Mouse (Mus musculus) liver, adult 10 weeks (tissue): Measurements from ENCODE around the gene Sgcg. TPM values are rescaled to one million over a fixed set of nuclear protein-coding genes. Genes with fewer than 3 reads are reported as not detected.

ENCODE experiments used
- polyA plus RNA-seq: library from polyadenylated mRNA; stranded (reverse); fragments of 350-450 nt; fragmentation: Illumina TruSeq; extraction: RNeasy Lipid Tissue Mini Kit (QIAGEN cat#74804); gene quantifications from one replicate; pipeline ENCODE4 v1.2.3, GENCODE M21; 2014; ENCODE audit warnings: low read depth, low replicate concordance

The Sgcg gene
- polyA plus RNA-seq: not detected

DNA sequence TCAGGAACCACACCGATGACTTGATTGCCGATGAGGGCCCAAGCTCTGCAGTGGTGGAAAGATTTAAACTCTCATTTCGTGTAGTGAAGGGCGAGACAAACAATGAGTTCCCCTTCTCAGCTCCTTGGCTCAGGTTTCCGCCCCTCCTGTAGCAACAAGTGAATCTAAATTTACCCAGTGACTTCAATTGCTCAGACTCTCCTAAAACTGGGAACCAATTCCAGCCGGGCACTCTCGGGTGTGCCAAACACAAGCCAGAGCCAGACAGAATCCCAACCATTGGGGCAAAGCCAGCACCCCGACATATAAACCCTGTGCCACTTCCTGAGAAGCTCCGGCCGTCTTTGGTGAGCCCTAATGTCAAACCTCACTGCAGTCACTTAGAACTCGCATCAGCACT, at the start of gene Sgcg:
Sgcg (minus strand) TSS at position 139 of the 400 bp plus-strand sequence.

Other genes starting within 250 kb of the Sgcg start
- 3.4 TPM for gene Tnfrsf19, start 212.0 kb downstream of the Sgcg start, polyA plus RNA-seq
- 0.50 TPM for gene Sacs, start 120.0 kb downstream of the Sgcg start, polyA plus RNA-seq
- 0.53 TPM for gene Arl11, start 51.3 kb upstream of the Sgcg start, polyA plus RNA-seq
- 23.9 TPM for gene Ebpl, start 101.9 kb upstream of the Sgcg start, polyA plus RNA-seq
- 59.7 TPM for gene Kpna3, start 181.4 kb upstream of the Sgcg start, polyA plus RNA-seq